Mouse (Mus musculus) stomach, embryonic 15.5 days (tissue): ENCODE measurements at regions not wholly inside any gene's neighbourhood (a gene's known extent, or its start where the extent isn't known, plus 50 kb on each side); places are given as distances from the start of the nearest gene placed in this dataset.

ENCODE experiments used
- ATAC-seq: fragments of 200-750 bp; cut with Nextera tagmentation; 2 replicates; pipeline ENCODE4 v1.8.0; 2017; ENCODE audit warnings: low read depth, moderate number of reproducible peaks, moderate TSS enrichment; ENCODE audit not compliant: insufficient read depth, low FRiP score
- H3K27ac ChIP-seq: fragments of 300-500 bp; sonication (generic); 2 replicates; pipeline ENCODE4 v1.5.1; 2015; ENCODE audit warnings: mild to moderate bottlenecking, inconsistent platforms
- H3K27me3 ChIP-seq: fragments of 300-500 bp; sonication (generic); replicated peaks from 2 replicates; pipeline ENCODE4 v1.6.1; 2015; ENCODE audit warnings: inconsistent platforms
- H3K36me3 ChIP-seq: fragments of 300-500 bp; sonication (generic); 2 replicates; pipeline ENCODE4 v1.6.1; 2015; ENCODE audit warnings: inconsistent platforms
- H3K4me1 ChIP-seq: fragments of 300-500 bp; sonication (generic); 2 replicates; pipeline ENCODE4 v1.6.1; 2015; ENCODE audit warnings: inconsistent platforms
- H3K4me2 ChIP-seq: fragments of 300-500 bp; sonication (generic); 2 replicates; pipeline ENCODE4 v1.6.1; 2015; ENCODE audit warnings: mild to moderate bottlenecking, inconsistent platforms
- H3K4me3 ChIP-seq: fragments of 300-500 bp; sonication (generic); replicated peaks from 2 replicates; pipeline ENCODE4 v1.5.1; 2015; ENCODE audit warnings: inconsistent platforms
- H3K9ac ChIP-seq: fragments of 300-500 bp; sonication (generic); 2 replicates; pipeline ENCODE4 v1.6.1; 2015; ENCODE audit warnings: inconsistent platforms
- H3K9me3 ChIP-seq: fragments of 300-500 bp; sonication (generic); 2 replicates; pipeline ENCODE4 v1.6.1; 2016; ENCODE audit warnings: inconsistent platforms
- WGBS: fragments of 180-500 bp; shearing (Covaris S2); methylation state at CpG from one replicate; pipeline ENCODE4 v1.1.7; 2015; 5-methylcytosine and 5-hydroxymethylcytosine counted together

DNA sequence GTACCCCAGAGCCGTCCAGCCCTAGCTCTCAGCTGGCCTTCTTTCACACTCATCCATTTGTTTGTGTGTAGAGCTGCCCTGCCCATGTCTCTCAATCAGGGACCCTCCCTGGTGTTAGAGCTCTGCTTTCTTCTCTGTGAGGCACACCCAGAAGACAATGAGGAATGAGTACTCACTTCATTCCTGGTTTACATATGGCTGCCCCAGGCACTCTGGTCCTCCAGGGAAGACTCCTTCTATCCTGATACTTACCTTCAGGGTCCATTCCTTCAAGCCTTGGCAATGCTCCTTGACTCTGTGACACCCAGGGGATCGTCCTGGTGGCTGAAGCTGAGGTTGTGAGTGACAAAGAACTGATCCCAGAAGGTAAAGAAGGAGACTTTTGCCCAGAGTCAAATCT, 122.0 kb upstream of the 1700016C15Rik start:
- Histone ChIP-seq H3K9ac (no peak overlapping the region), H3K9me3 (no peaks in the 10 kb centered on the region), H3K27me3 (no peaks in the 10 kb centered on the region), H3K4me1 (no peaks in the 10 kb centered on the region), H3K36me3 (no peaks in the 10 kb centered on the region), H3K4me2 (no peak overlapping the region), H3K4me3 (no peak overlapping the region), H3K27ac (no peak overlapping the region)
- WGBS = 69% methylated on average over 2 of the region's 2 CpGs
- ATAC-seq = no peak

DNA sequence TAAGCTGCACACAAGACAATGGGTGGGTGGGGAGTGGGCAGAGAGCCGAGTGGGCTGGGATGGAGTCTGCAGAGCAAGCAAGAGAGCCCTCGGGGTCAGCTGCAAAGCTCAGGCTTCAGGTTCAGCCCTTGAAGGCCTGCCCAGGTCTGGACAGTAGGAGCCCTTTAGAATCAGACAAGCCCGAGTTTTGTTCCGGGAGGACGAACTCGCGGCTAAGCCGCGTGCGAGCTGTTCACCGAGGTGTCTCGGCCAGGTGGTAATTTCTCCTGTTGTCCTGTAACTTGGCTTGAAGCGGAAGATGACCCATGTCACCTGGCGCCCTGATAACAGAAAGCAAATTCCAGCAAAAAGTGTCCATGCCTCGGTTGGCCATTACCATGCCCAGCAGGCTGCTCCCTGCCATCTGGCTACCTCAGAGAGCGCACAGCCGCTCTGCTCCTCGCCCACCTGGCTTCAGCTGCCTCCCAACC, 121.0 kb upstream of the 1700016C15Rik start:
- 89% methylated on average over 18 of the region's 18 CpGs for WGBS
- H3K36me3 ChIP-seq = no peaks in the 10 kb centered on the region
- no peaks in the 10 kb centered on the region for H3K4me1 ChIP-seq
- H3K9me3 ChIP-seq = no peaks in the 10 kb centered on the region
- no peak overlapping the region for H3K27ac ChIP-seq
- no peak overlapping the region for H3K4me2 ChIP-seq
- ATAC-seq = no peak
- H3K4me3 ChIP-seq = no peak overlapping the region
- H3K9ac ChIP-seq = no peak overlapping the region
- no peaks in the 10 kb centered on the region for H3K27me3 ChIP-seq

DNA sequence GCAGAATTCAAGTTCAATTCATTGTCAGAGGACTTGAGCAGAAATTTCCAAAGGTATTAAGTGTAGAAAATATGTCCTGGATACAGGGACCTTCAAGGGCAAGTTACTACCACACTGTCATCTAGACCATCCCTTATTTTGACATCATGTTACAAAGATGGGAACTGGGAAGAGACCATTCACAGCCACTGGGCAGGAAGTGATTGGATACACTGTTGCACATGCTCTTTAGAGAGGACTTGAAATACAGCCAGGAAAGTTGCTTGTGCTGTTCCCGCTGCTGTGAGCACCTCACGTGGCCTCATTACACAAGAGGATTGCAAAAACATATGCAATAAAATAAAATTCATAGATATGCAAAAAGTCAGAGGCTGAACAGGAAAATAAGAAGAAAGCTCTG, 120.4 kb upstream of the 1700016C15Rik start:
- Histone ChIP-seq H3K4me2 (no peak overlapping the region), H3K4me1 (no peaks in the 10 kb centered on the region), H3K4me3 (no peak overlapping the region), H3K36me3 (no peaks in the 10 kb centered on the region), H3K9ac (no peak overlapping the region), H3K27me3 (no peaks in the 10 kb centered on the region), H3K27ac (no peak overlapping the region), H3K9me3 (no peaks in the 10 kb centered on the region)
- 53% methylated on average over 2 of the region's 2 CpGs for WGBS
- ATAC-seq = no peak

DNA sequence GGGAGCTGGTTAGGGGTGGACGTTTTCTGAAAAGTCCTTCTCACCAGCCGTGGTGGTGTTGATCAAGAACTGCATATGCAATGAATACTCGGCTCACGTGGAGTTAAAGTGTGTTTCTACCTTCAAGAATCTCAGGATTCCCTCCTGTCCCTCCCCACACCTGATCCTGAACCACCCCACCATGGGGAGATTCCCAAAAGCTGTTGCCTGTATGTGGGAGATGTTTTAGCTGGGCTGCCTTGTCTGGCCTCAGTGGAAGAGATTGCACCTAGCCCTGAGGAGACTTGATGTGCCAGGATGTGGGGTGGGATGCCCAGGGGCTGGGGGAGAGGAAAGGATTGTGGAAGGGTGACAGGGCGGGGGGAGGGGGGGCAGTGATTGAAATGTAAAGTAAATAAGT, 119.9 kb upstream of the 1700016C15Rik start:
- H3K4me3 ChIP-seq = no peak overlapping the region
- ATAC-seq = no peak
- H3K9me3 ChIP-seq = no peaks in the 10 kb centered on the region
- no peaks in the 10 kb centered on the region for H3K27me3 ChIP-seq
- H3K9ac ChIP-seq = no peak overlapping the region
- no peak overlapping the region for H3K27ac ChIP-seq
- no peak overlapping the region for H3K4me2 ChIP-seq
- 69% methylated on average over 5 of the region's 5 CpGs for WGBS
- no peaks in the 10 kb centered on the region for H3K36me3 ChIP-seq
- no peaks in the 10 kb centered on the region for H3K4me1 ChIP-seq

DNA sequence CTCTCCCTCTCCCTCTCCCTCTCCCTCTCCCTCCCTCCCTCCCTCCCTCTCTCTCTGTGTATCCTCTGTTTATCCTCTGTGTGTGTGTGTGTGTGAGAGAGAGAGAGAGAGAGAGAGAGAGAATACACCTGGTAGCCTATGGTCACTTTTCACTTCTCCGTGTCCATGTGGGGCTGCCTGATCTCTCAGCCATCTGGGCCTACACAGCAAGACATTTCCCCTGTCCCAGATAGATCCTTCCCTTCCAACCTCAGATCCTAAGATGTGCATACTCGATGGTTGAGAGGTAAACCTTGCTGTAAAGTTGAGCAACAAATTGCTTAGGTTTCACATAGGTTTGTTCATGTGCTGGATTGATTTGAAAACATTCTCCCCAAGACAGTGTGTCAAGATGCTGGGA, 119.5 kb upstream of the 1700016C15Rik start:
- Histone ChIP-seq H3K9me3 (no peaks in the 10 kb centered on the region), H3K9ac (no peak overlapping the region), H3K4me2 (no peak overlapping the region), H3K4me3 (no peak overlapping the region), H3K27me3 (no peaks in the 10 kb centered on the region), H3K4me1 (no peaks in the 10 kb centered on the region), H3K36me3 (no peaks in the 10 kb centered on the region), H3K27ac (no peak overlapping the region)
- no peak for ATAC-seq
- 50% methylated on average over 2 of the region's 2 CpGs for WGBS

DNA sequence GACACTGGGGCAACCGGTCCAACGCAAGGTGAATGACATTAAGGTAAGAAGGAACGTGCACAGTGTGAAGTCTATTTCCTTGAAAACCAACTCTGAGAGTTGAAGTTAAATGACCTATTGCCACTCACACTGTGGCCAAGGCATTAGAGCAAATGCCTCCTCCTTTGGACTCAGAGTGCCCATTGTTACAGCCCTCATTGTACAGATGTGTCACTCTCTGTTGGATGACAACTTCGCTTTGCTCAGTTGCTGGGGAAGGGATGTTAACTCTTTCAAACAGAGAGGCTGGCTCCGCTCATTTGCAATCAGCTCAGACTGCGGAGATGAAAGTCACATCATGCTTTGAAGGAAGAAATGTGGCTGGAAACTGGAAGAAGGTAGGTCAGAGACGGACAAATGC, 117.1 kb upstream of the 1700016C15Rik start:
- no peak overlapping the region for H3K4me3 ChIP-seq
- H3K27me3 ChIP-seq = no peaks in the 10 kb centered on the region
- no peaks in the 10 kb centered on the region for H3K9me3 ChIP-seq
- 84% methylated on average over 7 of the region's 7 CpGs for WGBS
- no peak for ATAC-seq
- H3K4me1 ChIP-seq = no peaks in the 10 kb centered on the region
- no peak overlapping the region for H3K9ac ChIP-seq
- no peaks in the 10 kb centered on the region for H3K36me3 ChIP-seq
- H3K27ac ChIP-seq = no peak overlapping the region
- no peak overlapping the region for H3K4me2 ChIP-seq

DNA sequence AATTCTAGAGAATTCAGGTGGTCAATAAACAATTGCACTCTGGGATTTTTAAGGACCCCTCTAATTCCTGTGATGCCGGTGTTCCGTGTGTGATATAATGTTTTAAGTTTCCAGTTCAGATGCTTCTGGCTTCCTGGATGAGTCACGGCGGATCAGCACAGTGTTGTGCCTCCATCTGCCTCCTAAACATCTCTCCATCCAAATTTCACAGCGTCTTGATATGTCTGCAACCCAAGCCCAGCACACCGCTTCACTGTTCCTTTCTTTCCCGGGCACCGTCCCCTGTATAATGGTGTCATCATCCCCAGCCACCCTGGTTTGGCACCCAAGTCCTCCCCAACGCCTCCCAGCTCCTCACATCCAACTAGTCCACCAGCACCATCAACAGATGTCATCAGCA, 114.0 kb upstream of the 1700016C15Rik start:
- ATAC-seq = no peak
- Histone ChIP-seq H3K4me2 (no peak overlapping the region), H3K4me1 (no peaks in the 10 kb centered on the region), H3K36me3 (no peaks in the 10 kb centered on the region), H3K27ac (no peak overlapping the region), H3K9me3 (no peaks in the 10 kb centered on the region), H3K9ac (no peak overlapping the region), H3K27me3 (no peaks in the 10 kb centered on the region), H3K4me3 (no peak overlapping the region)
- 91% methylated on average over 9 of the region's 9 CpGs for WGBS

DNA sequence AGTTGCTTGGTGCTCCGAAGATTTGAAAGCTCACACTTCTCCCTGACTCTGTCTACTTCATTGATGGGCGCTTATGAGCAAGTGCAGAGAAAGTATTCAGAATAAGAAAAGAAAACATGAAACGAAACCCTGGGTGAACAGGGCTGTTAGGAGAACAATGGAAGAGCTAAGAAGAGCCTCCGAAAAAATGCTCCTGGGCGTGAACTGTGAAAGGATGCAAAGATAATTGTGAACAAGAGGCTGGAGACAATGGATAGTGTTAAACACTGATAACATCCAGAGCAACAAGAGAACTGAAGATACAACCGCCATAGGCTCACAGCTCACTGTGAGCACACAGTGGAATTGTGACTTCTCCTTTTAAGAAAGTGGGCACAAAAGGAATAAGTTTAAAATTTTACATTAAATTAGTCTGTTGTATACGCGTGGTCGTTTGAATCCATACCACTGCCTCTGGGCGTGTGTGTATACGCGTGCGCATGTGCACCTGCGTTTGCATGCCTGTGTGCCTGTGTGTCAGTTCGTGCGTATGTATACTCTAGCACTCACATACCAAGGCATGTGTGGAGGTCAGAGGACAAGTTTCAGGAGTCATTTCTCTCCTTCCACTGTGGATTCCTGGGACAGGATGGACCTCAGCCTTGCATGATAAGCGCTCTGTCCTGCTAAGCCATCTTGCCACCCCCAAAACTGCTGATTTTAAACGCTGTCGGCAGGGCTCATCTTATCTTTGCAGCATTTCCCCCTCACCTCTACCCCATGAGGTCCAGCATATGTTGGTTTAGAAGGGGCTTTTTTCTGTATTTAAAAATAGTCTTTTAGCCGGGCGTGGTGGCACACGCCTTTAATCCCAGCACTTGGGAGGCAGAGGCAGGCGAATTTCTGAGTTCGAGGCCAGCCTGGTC, 113.0 kb upstream of the 1700016C15Rik start:
- no peak overlapping the region for H3K9ac ChIP-seq
- H3K4me3 ChIP-seq = no peak overlapping the region
- no peaks in the 10 kb centered on the region for H3K9me3 ChIP-seq
- no peak for ATAC-seq
- no peaks in the 10 kb centered on the region for H3K27me3 ChIP-seq
- H3K27ac ChIP-seq = no peak overlapping the region
- no peaks in the 10 kb centered on the region for H3K4me1 ChIP-seq
- no peak overlapping the region for H3K4me2 ChIP-seq
- no peaks in the 10 kb centered on the region for H3K36me3 ChIP-seq
- WGBS = 81% methylated on average over 24 of the region's 24 CpGs

DNA sequence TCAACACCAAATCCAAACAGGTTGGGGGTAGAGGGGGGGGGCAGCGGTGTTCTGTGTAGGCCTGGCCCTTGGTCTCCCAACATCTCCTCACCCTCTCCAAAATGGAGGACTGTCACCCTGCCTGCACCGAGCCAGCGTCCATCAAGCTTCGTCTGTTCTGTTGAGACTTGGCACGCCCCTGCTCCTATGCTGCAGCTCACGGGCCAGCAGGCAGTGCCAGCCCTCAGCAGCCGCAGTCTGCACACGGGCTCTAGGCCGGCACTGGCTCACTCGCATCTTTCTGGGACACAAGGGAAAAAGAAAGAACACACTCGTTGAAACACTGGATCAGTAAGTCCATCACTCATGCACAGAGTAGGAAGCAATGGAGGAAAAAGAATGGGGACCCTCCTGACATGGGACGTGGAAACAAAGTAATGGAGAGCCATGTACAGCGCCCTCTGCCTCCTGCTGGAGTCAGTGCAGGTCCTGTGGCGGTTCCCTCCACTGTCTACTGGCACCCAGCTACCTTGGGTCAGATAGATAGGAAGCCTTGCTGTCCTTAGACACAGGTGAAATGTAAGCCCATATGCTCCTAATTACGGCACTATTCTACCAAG, 109.0 kb upstream of the 1700016C15Rik start:
- no peak overlapping the region for H3K4me2 ChIP-seq
- no peaks in the 10 kb centered on the region for H3K36me3 ChIP-seq
- H3K4me3 ChIP-seq = no peak overlapping the region
- no peaks in the 10 kb centered on the region for H3K9me3 ChIP-seq
- no peak overlapping the region for H3K27ac ChIP-seq
- H3K9ac ChIP-seq = no peak overlapping the region
- WGBS = 89% methylated on average over 15 of the region's 15 CpGs
- ATAC-seq = no peak
- H3K4me1 ChIP-seq = no peaks in the 10 kb centered on the region
- H3K27me3 ChIP-seq = no peaks in the 10 kb centered on the region

DNA sequence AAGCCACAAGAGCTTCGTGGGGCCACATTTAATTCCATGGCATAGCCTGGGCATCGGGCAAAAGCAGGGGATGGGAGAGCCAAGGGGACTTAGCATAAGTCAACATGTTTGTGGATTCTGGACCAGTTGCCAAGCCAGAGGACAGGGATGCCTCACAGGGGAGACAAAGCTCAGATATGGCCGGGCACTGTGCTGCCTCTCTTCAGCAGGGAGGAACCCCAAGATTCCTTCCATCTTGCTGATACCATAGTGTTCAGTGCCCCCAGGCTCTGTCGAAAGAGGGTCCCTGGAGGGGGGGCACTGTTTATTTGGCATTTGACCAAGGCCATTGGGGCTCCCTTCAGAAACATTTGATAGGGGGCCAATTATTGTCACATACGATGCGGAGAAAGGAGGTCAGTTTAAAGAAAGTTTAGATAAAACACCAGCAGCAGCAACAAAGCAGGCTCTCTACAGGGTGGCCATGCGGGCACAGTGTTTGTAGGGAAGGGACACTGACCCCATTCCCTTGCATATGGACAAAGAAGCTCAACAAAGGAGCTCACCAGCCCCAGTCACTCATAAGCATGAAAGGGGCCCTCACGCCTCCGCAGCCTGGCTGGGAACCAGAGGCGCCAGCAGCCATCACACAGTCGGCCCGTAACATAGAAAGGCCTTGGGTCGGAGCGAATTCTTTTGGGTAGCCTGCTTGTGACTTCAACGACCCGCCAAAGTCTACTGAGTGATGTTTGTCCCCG, 107.6 kb upstream of the 1700016C15Rik start:
- no peak for ATAC-seq
- no peak overlapping the region for H3K9ac ChIP-seq
- no peak overlapping the region for H3K27ac ChIP-seq
- no peaks in the 10 kb centered on the region for H3K27me3 ChIP-seq
- no peak overlapping the region for H3K4me2 ChIP-seq
- H3K9me3 ChIP-seq = no peaks in the 10 kb centered on the region
- H3K4me1 ChIP-seq = no peaks in the 10 kb centered on the region
- 86% methylated on average over 17 of the region's 17 CpGs for WGBS
- no peaks in the 10 kb centered on the region for H3K36me3 ChIP-seq
- no peak overlapping the region for H3K4me3 ChIP-seq

DNA sequence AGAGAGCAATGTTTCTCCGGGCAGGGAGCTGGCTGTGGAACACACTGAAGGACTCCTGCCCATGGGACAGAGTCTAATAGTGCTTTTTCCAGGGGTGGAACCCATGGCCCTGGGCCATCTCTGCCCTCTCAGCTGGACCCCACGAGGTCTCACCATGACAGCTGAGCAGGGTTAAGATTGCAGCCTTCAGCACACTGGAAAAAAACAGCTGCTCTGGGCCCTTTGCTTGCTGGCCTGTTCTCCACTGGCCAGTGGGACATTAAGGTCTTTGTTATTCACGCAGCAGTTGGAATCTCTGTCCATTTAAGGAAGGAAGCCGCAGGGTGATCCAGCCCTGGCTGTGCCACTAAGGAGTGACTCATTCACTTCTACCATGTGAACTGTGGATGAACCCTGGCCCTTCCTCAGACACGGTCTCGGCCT, 106.3 kb upstream of the 1700016C15Rik start:
- no peak overlapping the region for H3K9ac ChIP-seq
- 22% methylated on average over 6 of the region's 6 CpGs for WGBS
- H3K4me3 ChIP-seq = no peak overlapping the region
- H3K4me1 ChIP-seq = no peaks in the 10 kb centered on the region
- H3K4me2 ChIP-seq = no peak overlapping the region
- no peaks in the 10 kb centered on the region for H3K27me3 ChIP-seq
- ATAC-seq = peak; percentile 82
- H3K9me3 ChIP-seq = no peaks in the 10 kb centered on the region
- no peaks in the 10 kb centered on the region for H3K36me3 ChIP-seq
- peak overlapping the region; percentile 23 for H3K27ac ChIP-seq

DNA sequence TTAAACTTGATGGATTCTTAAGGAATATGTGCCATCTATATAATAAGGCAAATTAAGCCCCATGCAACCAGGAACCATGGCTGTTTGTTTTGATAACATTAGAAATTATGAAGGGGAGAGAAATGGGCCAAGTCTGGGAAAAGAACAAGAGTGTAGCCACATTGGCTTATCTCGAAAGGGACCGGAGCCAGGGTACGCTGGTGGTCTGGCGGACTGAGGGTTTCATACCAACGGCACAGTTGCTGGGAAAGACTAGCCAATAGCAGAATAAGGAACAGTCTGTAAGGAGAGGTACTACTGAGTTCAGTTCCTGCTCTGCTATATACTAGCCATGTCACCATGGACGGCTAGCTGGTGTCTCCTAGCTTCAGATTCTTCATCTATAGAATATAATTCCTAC, 105.9 kb upstream of the 1700016C15Rik start:
- Histone ChIP-seq H3K27ac (peak overlapping the region; percentile 23; the same call in 1 of the 2 replicates), H3K27me3 (no peaks in the 10 kb centered on the region), H3K4me3 (no peak overlapping the region), H3K4me2 (no peak overlapping the region), H3K9ac (no peak overlapping the region), H3K9me3 (no peaks in the 10 kb centered on the region), H3K36me3 (no peaks in the 10 kb centered on the region), H3K4me1 (no peaks in the 10 kb centered on the region)
- no peak; the same call in 1 of the 2 replicates for ATAC-seq
- 73% methylated on average over 6 of the region's 6 CpGs for WGBS
